Mouse (Mus musculus): Measurements from ENCODE around the gene Qser1. TPM values are rescaled to one million over a fixed set of nuclear protein-coding genes. Genes with fewer than 3 reads are reported as not detected.

Gene Qser1
- polyA plus RNA-seq, 1 experiment from 2014 or later, result 9.0 TPM

DNA sequence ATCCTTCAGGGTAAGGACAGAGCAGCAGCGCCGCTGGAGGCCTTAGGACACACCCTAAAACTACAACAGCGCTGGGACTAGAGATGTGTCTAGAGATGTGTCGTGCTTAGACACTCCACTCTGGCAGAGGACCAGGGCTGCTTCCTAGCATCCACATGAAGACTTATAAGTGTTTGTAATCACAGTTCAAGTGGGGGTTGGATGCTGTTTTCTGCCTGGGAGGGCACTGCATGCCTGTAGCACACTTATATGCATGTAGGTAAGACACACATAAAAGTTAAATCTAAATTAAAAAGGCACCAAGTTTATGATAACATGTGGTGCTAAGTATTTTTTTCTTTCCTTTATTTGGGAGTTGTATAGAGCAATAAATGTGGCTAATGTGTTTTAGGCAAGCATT lies 52.5 kb downstream of the Qser1 start:
- Histone ChIP-seq H3K4me1 (ENCODE audit: insufficient read depth, low read length) (no peaks in the 10 kb centered on the region), H3K27me3 (ENCODE audit: insufficient read depth, low read length) (no peaks in the 10 kb centered on the region), H3K36me3 (ENCODE audit: insufficient read depth, low read length) (peaks cover 27% of the 10 kb centered on the region), H3K9ac (replicated peaks; ENCODE audit: low read length) (no peak overlapping the region), H3K4me3 (ENCODE audit: low read length) (no peak overlapping the region), H3K9me3 (ENCODE audit: low read length) (no peaks in the 10 kb centered on the region), H3K27ac (ENCODE audit: low read length) (no peak overlapping the region), H3K4me2 (replicated peaks; ENCODE audit: low read depth, low read length) (no peak overlapping the region)
- 94% methylated on average over 4 of the region's 4 CpGs for WGBS
- no peak for ATAC-seq (ENCODE audit: low FRiP score, low TSS enrichment)

DNA sequence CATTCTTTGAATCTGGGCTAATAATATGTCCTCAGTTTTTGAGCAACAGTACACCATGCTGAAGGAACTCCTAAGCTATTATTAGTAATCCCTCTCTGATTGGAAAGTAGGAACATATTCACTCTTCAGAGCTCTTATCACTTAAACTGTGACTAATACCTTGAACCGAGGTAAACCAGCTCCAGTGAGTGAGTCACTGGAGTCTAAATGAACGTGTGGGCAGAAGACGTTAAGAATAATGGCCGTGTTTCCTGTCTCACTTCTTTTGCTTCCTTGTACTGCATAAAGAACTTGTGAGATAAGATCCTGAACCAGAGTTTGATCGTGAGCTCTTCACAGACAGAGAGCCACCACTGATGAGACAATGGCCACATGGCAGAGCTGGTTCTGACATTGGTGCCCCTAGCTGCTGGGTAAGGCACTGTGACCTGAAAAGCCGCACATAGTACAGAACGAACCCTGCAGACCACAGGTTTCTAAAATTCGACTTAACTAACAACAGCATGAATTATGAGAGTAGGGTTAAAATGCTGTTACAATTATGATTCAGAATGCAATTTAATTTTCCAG lies 53.3 kb downstream of the Qser1 start:
- H3K9ac ChIP-seq (replicated peaks; ENCODE audit: low read length), result no peak overlapping the region
- no peaks in the 10 kb centered on the region for H3K9me3 ChIP-seq (ENCODE audit: low read length)
- H3K4me3 ChIP-seq (ENCODE audit: low read length), result no peak overlapping the region
- peaks cover 21% of the 10 kb centered on the region for H3K36me3 ChIP-seq (ENCODE audit: insufficient read depth, low read length)
- no peak for ATAC-seq (ENCODE audit: low FRiP score, low TSS enrichment)
- no peak overlapping the region for H3K27ac ChIP-seq (ENCODE audit: low read length)
- no peaks in the 10 kb centered on the region for H3K27me3 ChIP-seq (ENCODE audit: insufficient read depth, low read length)
- no peak overlapping the region for H3K4me2 ChIP-seq (replicated peaks; ENCODE audit: low read depth, low read length)
- H3K4me1 ChIP-seq (ENCODE audit: insufficient read depth, low read length), result no peaks in the 10 kb centered on the region
- 75% methylated on average over 8 of the region's 8 CpGs for WGBS

DNA sequence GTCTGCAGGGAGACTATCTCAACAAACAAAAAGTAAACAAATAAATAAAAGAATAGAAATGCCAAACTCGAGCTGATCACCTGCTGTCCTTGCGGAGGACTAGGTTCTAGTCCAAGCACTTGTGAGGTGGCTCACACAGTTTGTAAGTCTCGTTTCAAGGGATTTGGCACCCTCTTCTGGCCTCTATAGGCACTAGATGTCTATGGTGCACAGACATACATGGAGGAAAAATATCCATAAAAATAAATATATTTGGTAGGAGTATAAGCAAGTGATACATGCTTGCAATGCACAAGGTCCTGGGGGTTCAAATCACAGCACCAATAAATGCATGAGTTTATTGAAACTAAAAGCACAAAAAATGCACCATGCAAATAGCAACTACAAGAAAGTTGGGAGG lies 65.9 kb downstream of the Qser1 start:
- H3K36me3 ChIP-seq (ENCODE audit: insufficient read depth, low read length), result no peaks in the 10 kb centered on the region
- H3K9me3 ChIP-seq (ENCODE audit: low read length), result no peaks in the 10 kb centered on the region
- WGBS, result 66% methylated on average over 3 of the region's 3 CpGs
- H3K27me3 ChIP-seq (ENCODE audit: insufficient read depth, low read length), result no peaks in the 10 kb centered on the region
- no peak overlapping the region for H3K4me2 ChIP-seq (replicated peaks; ENCODE audit: low read depth, low read length)
- no peak overlapping the region for H3K9ac ChIP-seq (replicated peaks; ENCODE audit: low read length)
- no peak for ATAC-seq (ENCODE audit: low FRiP score, low TSS enrichment)
- no peaks in the 10 kb centered on the region for H3K4me1 ChIP-seq (ENCODE audit: insufficient read depth, low read length)
- H3K4me3 ChIP-seq (ENCODE audit: low read length), result no peak overlapping the region
- H3K27ac ChIP-seq (ENCODE audit: low read length), result no peak overlapping the region

DNA sequence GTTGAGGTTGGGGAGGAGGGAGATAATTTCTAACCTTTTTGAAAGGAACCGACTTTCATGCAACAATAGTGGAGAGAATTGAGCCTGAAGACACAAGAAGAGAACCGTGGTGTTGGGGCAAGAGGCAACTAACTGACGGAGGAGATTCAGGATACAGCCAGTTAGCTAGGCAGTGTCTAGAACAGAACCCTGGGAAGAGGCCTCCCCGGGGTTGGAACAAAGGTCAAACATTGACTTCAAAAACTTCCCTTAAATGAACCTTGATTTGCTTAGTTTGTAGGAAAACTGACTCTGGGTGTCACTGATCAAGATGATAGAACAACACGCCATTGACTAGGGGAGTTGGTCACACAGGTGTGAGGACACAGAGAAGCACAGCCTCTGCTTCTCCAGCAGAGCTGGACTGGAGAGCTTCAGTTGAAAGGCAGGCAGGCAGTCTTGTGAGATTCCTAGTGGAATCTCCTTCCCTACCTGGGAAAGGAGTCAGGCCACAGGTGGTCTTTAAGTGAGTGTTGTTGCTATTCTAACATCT lies 67.8 kb downstream of the Qser1 start:
- Histone ChIP-seq H3K4me2 (replicated peaks; ENCODE audit: low read depth, low read length) (no peak overlapping the region), H3K27me3 (ENCODE audit: insufficient read depth, low read length) (no peaks in the 10 kb centered on the region), H3K4me1 (ENCODE audit: insufficient read depth, low read length) (no peaks in the 10 kb centered on the region), H3K9ac (replicated peaks; ENCODE audit: low read length) (no peak overlapping the region), H3K36me3 (ENCODE audit: insufficient read depth, low read length) (no peaks in the 10 kb centered on the region), H3K9me3 (ENCODE audit: low read length) (no peaks in the 10 kb centered on the region), H3K4me3 (ENCODE audit: low read length) (no peak overlapping the region), H3K27ac (ENCODE audit: low read length) (no peak overlapping the region)
- ATAC-seq (ENCODE audit: low FRiP score, low TSS enrichment), result no peak
- WGBS, result 78% methylated on average over 5 of the region's 5 CpGs

DNA sequence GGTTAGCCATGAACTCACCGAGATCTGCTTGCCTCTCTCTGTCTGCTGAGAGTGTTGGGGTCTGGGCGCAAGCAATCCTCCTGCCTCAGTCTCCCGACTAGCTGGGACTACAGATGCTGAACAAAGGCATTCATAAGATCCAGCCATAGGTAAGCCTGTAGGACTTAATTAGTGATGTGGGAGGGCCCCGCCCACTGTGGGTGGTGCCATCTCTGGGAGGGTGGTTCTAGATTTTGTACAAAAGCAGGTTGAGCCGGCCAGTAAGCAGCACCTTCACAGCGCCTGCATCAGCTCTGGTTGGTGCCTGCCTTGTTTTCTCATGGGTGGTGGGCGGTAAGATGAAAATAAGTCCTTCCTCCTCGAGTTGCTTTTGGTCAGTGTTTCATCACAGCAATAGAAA lies 70.3 kb downstream of the Qser1 start:
- H3K4me1 ChIP-seq (ENCODE audit: insufficient read depth, low read length), result peaks cover 17% of the 10 kb centered on the region
- H3K9me3 ChIP-seq (ENCODE audit: low read length), result no peaks in the 10 kb centered on the region
- no peak overlapping the region for H3K4me3 ChIP-seq (ENCODE audit: low read length)
- no peaks in the 10 kb centered on the region for H3K27me3 ChIP-seq (ENCODE audit: insufficient read depth, low read length)
- no peak overlapping the region for H3K27ac ChIP-seq (ENCODE audit: low read length)
- H3K4me2 ChIP-seq (replicated peaks; ENCODE audit: low read depth, low read length), result no peak overlapping the region
- 66% methylated on average over 8 of the region's 8 CpGs for WGBS
- ATAC-seq (ENCODE audit: low FRiP score, low TSS enrichment), result no peak
- no peak overlapping the region for H3K9ac ChIP-seq (replicated peaks; ENCODE audit: low read length)
- no peaks in the 10 kb centered on the region for H3K36me3 ChIP-seq (ENCODE audit: insufficient read depth, low read length)

DNA sequence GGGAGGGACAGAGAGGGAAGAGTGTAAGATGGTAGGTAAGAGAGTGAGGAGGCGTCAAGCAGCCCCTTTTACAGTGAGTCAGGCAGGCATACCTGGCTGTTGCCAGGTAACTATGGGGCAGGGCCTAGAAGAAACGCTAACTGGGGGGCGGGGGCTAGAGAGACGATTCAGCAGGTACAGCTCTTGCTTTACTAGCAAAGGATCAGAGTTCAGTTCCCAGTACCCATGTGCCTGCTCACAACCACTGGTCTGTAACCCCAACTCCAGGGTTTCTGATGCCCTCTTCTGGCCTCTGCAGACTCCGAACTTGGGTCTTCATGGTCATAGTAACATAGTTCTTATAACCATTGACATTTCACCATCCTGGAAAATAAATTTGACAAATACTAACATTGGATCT lies 72.6 kb downstream of the Qser1 start:
- no peak overlapping the region for H3K9ac ChIP-seq (replicated peaks; ENCODE audit: low read length)
- H3K9me3 ChIP-seq (ENCODE audit: low read length), result no peaks in the 10 kb centered on the region
- H3K4me3 ChIP-seq (ENCODE audit: low read length), result no peak overlapping the region
- WGBS, result 43% methylated on average over 5 of the region's 5 CpGs
- no peak overlapping the region for H3K27ac ChIP-seq (ENCODE audit: low read length)
- H3K36me3 ChIP-seq (ENCODE audit: insufficient read depth, low read length), result no peaks in the 10 kb centered on the region
- peaks cover 28% of the 10 kb centered on the region for H3K4me1 ChIP-seq (ENCODE audit: insufficient read depth, low read length)
- no peaks in the 10 kb centered on the region for H3K27me3 ChIP-seq (ENCODE audit: insufficient read depth, low read length)
- peak; percentile 5; the same call in 1 of the 2 replicates for ATAC-seq (ENCODE audit: low FRiP score, low TSS enrichment)
- no peak overlapping the region for H3K4me2 ChIP-seq (replicated peaks; ENCODE audit: low read depth, low read length)

DNA sequence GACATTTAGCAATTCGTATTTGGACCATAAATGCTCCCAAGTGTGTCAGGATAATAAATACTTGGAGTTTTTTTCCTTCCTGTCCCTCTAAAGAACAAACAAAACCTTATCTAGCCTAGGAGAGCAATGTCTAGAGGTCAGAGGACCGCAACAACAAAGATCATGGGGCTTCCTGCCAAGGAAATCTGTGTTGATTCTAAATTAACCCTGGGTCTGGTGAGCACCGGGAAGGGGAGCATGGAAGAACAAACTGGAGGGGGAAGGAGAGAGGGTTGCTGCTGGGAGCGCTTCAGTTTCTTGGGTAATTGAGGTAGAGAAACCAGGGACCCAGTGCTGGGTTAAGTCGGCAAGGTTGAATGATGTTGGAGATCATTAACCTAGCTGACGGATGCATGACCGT lies 73.4 kb downstream of the Qser1 start:
- no peaks in the 10 kb centered on the region for H3K9me3 ChIP-seq (ENCODE audit: low read length)
- peak overlapping the region; percentile 85 for H3K4me2 ChIP-seq (replicated peaks; ENCODE audit: low read depth, low read length)
- 6% methylated on average over 7 of the region's 7 CpGs for WGBS
- H3K27me3 ChIP-seq (ENCODE audit: insufficient read depth, low read length), result no peaks in the 10 kb centered on the region
- peak overlapping the region; percentile 86 for H3K9ac ChIP-seq (replicated peaks; ENCODE audit: low read length)
- peaks cover 31% of the 10 kb centered on the region for H3K4me1 ChIP-seq (ENCODE audit: insufficient read depth, low read length)
- peak; percentile 74 for ATAC-seq (ENCODE audit: low FRiP score, low TSS enrichment)
- H3K27ac ChIP-seq (ENCODE audit: low read length), result peak overlapping the region; percentile 93
- no peaks in the 10 kb centered on the region for H3K36me3 ChIP-seq (ENCODE audit: insufficient read depth, low read length)
- peak overlapping the region; percentile 78 for H3K4me3 ChIP-seq (ENCODE audit: low read length)

DNA sequence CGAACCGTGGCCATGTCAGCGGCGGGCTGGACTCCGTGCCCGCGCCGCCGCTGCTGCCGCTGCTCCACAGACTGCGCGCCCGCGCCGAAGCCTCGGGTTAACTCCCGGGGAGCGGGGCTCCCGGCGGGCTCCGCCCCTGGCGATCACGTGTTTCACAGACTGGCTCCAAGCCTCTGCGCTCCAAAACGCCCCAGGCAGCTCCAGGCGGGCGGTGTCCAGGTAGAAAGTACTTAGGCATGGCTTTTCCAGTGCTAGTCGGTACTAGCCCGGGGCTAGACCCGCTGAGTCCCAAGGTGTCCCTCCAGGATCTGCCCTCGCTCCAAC lies 73.9 kb downstream of the Qser1 start, which contains the start of gene Depdc7:
Gene Depdc7 (minus strand): TSS at position 138 of the 324 bp plus-strand sequence.
- Histone ChIP-seq H3K4me3 (ENCODE audit: low read length) (peak within 1 kb of the TSS; percentile 78), H3K9ac (replicated peaks; ENCODE audit: low read length) (peak within 1 kb of the TSS; percentile 86), H3K27me3 (ENCODE audit: insufficient read depth, low read length) (no peaks in the 10 kb centered on the region), H3K4me1 (ENCODE audit: insufficient read depth, low read length) (peaks cover 31% of the 10 kb centered on the region), H3K36me3 (ENCODE audit: insufficient read depth, low read length) (no peaks in the 10 kb centered on the region), H3K4me2 (replicated peaks; ENCODE audit: low read depth, low read length) (peak within 1 kb of the TSS; percentile 85), H3K9me3 (ENCODE audit: low read length) (no peaks in the 10 kb centered on the region), H3K27ac (ENCODE audit: low read length) (peak within 1 kb of the TSS; percentile 93)
- ATAC-seq (ENCODE audit: low FRiP score, low TSS enrichment), result peak; percentile 92
- under 1% methylated on average over 31 of the region's 31 CpGs for WGBS

DNA sequence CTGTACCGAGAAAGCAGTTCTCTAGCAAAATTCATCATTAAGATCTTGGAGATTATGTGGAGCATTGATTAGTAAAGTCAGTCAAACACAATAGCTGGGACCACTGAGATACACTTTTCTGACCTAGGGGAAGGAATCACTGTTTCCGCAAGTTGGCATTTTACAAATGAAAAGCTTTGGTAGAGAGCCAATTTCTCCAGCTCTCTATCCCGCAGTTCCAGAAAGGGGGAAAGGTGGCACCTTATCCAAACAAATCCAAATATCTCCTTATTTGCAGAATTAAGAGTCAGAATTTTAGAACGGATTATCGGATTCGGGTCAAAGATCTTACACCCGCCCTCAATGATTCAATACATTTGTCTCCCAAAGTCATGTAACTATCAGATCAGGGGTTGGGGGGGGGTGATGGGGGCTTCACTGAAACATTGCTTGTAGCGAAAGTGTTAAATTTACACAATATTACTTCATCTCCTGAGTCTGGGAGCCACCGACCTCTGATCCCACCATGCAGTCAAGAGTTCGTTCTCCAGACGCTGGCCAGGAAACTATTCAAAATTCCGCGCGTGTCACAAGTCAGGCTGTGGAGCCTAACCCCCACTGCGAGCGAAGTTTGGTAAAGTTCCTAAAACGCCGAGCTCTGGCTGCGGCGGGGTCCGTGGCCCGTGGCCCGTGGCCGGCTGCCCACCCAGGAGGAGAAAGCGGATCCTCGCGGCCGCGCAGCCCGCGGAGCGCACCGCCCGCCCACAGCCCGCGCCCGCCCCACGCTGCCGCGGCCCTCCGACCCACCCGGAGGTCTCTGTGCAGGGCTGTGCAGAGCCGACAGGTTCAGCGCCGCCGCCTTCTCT lies 74.4 kb downstream of the Qser1 start:
- 5% methylated on average over 46 of the region's 46 CpGs for WGBS
- H3K4me3 ChIP-seq (ENCODE audit: low read length), result peak overlapping the region; percentile 78
- ATAC-seq (ENCODE audit: low FRiP score, low TSS enrichment), result peak; percentile 8; the same call in 1 of the 2 replicates
- peak overlapping the region; percentile 85 for H3K4me2 ChIP-seq (replicated peaks; ENCODE audit: low read depth, low read length)
- peaks cover 31% of the 10 kb centered on the region for H3K4me1 ChIP-seq (ENCODE audit: insufficient read depth, low read length)
- no peaks in the 10 kb centered on the region for H3K27me3 ChIP-seq (ENCODE audit: insufficient read depth, low read length)
- H3K27ac ChIP-seq (ENCODE audit: low read length), result peak overlapping the region; percentile 93
- no peaks in the 10 kb centered on the region for H3K36me3 ChIP-seq (ENCODE audit: insufficient read depth, low read length)
- peak overlapping the region; percentile 86 for H3K9ac ChIP-seq (replicated peaks; ENCODE audit: low read length)
- no peaks in the 10 kb centered on the region for H3K9me3 ChIP-seq (ENCODE audit: low read length)

All from kidney, embryonic 16.5 days (tissue).